Mouse (Mus musculus): ENCODE data around the gene Jag2.

The Jag2 gene

DNA sequence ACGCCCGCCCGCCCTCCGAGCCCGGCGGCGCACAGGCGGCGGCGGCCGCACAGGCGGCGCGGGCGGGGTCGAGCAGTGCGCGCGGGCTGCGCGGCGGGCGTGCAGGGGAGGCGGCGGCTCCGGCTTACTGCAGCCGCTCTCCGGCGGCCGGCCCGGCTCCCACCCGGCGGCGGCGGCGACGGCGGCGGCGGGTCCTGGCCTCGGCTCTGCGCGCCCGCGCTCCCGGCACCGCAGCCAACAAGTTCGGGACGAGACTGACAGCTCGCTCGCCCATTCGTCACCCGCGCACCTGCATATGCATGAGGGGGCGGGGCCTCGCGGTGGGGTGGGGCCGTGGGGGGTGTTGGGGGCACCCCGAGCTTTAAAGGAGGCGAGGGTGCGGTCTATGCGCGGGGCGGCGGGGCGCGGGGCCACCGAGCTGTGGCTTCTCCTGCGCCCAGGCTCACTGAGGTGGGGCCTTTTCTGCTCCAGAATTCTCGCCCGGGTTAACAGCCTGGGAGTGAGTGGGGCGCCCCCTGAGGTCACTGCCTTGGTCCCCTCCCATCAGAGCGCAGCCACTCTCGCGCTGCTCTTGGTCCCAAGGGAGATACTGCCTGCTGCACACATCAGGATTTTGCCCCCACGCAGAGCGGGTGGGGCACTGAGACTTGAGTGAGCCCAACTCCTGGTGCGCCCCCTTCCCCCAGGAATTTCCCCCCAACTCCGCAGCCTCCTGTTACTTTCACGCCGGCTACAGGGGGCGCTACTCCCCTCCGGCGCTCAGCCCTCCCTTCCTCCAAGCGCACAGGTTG is at the start of gene Jag2:
Gene Jag2, minus strand, starts transcription at position 215 of the 791 bp plus-strand sequence.
- peak; percentile 32 to 54 for DNase-seq

GRCm38 (mm10) chr12:112977156-112977555 is 47.6 kb upstream of the Jag2 start:
- DNase-seq, result no peak

- peak; percentile 92 to 95 for DNase-seq
Measured at GRCm38 (mm10) chr12:112976371-112977073, 46.9 kb upstream of the Jag2 start, which contains the start of gene Btbd6. Gene Btbd6, plus strand, starts transcription at chr12:112976482.

- no peak for DNase-seq
Measured at GRCm38 (mm10) chr12:112974736-112975135, 45.2 kb upstream of the Jag2 start.

GRCm38 (mm10) chr12:112969616-112970015 is 40.0 kb upstream of the Jag2 start:
- DNase-seq, result no peak

DNA sequence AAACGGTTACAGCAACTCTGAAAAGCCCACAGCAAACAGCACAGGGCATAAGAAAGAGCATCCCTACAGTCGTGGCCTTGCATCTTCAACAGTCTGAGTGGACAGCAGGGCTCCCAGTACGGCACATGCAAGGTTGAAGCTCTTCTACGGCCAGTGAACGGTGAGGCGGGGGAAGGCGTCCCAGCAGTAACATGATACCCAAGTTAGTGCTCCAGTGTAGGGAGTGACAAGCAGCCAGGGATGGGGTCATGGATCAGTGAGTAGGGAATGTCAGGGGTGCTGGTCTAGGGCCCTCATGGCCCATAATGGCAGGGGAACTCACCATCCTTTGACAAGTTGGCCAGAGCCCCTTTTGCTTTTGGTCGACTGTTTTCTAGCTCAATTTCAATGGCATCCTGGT is 39.4 kb upstream of the Jag2 start:
- no peak for DNase-seq

GRCm38 (mm10) chr12:112965783-112966182 is 36.2 kb upstream of the Jag2 start:
- peak; percentile 35 to 39 for DNase-seq

GRCm38 (mm10) chr12:112961872-112962271 is 32.3 kb upstream of the Jag2 start:
- DNase-seq, result no peak

DNA sequence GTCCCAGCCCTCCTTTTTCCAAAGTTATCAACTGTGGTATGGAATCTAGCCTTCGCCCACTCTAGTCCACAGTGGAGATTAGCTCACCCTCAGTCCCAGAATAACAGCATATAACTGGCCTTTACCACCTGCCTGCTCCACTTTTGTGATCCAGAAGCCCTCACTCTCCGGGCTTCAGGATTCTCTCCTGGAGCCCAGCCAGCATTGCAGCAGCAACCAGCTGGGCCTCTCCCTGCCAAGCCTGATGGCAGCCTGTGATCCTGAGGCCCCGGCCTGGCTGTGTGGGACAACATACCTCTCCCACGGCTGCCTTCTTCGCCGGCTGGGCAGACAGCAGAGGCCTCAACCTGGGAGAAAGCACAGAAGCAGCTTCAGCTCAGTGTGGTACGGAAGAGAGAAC is 31.9 kb upstream of the Jag2 start:
- peak; percentile 64 to 74 for DNase-seq

DNA sequence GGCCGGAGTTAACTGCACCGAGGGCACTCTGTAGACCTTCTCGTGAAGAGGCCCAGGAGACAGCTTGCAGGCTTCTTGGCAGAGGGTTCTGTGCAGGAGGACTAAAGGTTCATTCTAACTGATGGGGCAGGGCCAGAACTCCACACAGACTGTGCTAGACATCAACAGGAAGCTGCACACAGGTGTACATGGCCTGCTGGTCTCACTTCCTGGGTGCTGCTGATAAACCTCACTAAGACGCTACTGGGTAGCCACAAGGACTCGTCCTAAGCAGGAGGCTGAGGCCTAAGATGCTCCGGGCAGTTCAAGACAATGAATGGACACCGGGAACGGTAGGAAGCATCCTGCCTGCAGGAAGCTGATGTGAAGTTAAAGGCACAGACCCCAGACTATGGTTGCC is 29.8 kb upstream of the Jag2 start:
- no peak for DNase-seq

DNA sequence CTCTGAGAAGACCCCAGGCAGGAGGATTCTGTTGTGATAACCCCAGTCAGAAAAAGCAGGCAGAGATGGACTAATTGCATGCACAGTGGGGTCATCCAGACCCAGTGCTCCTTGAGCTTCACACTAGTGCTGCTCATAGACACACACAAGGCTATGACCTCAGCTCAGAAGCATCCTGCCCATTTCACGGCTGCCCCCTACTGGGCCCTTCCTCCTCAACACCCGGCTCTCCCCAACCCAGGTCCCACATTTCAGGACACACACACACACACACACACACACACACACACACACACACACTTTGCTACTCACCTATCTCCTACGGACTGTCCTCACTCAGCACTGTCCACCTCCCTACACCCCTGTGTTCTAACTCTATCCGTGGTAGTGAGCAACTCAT is 28.7 kb upstream of the Jag2 start:
- peak in 1 of 2 experiments; percentile 46 for DNase-seq

DNA sequence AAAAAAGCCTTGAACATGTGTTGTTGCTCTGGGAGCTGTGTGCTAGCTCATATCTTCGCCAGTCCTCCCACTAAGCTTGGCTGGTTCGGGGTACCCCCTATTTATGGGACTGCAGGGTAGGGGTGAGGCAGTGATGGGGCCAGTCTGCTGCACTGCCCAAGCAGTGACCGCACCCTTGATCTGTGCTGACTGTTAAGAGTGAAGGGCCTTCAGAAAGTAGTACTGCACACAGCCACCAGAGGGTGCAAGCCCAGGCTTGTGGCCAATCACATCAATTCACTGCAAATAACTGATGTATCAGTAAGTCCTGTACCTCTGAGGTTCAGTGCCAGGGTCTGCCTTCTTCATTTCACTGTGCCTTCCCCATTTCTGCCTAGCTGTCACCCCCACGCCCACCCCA is 26.2 kb upstream of the Jag2 start:
- peak; percentile 83 to 89 for DNase-seq

DNA sequence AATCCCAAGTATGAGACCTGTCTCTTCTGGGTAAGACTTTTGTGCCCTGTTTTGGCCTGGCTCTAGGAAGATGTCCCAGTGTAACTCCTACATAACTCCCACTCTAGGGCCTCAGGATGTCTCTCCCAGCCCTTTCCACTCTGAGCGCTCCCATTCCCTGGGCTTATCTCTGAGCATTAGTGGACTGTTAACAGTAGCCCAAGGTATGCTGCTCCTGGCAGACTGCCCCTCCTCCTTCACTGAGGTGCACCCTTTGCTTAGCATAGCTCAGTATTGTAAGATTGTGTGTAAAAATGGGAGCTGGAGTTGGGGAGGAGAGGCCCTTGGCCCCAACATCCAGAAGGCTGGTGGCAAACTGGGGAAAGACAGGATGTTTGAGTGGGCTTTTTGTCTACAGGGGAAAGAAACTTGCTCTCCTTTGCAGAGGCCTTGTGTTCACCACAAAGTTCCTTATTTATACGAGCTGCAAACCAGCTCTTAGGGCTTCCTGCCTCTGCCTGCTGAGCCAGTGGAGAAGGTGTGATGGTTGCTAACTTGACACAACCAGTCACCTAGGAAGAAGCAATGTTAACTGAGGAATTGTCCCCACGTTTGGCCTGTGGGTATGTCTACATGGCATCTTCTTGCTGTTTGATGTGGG is 23.5 kb upstream of the Jag2 start:
- DNase-seq, result no peak

- peak; percentile 49 for DNase-seq
Measured at GRCm38 (mm10) chr12:112952433-112952832, 22.9 kb upstream of the Jag2 start.

DNA sequence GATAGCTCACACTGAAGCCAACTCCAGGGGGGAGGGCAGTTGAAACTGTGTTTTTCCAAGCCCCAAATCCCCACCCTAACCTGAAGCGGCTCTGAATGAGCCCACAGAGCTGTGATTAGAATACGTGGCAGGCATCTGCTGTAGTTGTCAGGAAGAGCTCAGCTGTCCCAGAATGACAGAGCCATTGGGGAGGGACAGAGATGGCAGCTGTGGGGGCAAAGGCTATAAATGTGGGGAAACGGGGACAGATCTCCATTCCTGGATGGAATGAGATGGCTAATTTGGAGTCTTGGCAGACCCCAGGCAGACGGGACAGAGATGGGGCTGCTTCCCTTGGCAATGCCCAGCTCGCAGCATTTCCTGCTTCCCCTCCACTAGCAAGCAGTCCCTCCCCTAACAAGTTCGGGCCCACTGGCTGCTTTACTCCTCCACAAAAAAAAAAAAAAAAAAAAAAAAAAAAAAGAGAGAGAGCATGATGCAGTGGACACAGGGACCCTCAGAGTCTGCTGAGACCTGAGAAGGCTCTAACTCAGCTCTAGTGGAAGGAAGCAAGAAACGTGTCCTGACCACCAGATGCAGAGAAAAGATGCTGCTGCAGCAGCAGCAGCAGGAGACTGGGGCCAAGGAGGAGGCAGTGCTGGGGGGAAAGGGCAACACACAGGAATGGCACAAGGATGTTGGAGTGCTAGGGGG is 21.7 kb upstream of the Jag2 start:
- DNase-seq, result no peak

DNA sequence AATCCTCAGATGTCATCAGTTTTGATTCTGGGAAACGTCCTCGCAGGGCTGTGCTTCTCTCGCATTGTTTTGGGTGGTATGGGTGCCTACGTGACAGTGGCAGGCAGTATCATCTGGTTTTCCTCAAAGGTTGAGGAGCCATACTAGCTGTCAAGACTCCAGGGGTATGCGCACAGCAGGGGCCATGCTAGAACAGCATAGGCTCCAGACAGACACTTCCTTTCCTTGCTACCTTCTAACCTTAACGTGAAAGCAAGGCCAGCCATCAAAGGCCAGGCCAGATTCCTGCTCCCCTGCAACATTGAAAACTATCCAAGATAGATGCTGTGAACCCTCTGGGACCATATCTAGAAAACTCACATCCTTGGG is 21.2 kb upstream of the Jag2 start:
- DNase-seq, result no peak

DNA sequence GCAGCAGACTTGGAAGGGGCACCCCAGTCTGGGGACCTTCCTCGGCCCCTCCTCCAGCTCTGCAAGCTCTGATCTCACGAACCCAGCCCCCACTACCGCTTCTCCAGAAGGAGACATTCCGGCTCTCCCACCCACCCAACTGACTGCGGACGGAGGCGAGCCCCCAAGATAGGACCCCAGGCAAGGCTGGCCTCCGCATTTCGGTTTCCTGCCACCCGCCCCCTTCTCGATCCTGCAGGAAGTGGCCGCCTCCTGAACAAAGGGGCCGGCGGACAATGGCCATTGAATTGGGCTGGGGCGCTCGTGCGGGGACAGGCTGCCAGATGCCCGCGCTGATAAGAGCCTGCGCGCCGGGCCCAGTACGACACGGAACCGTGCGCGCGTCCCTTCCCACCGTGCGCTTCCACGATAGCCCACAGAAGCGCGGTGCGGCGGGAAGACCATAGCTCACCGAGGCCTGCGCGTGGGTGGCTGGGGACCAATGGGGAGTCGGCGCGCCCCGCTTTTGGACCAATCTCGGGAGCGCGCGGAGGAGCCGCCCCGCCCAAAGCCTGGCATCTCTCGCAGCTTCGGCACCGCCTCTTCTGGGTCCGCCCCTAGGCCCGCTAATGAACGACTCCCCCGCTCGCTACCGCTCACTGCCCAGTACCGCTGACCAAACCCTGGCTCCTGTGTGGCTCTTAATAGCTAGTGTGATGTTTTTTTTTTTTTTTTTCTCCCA is 20.6 kb upstream of the Jag2 start:
- DNase-seq, result peak; percentile 91 to 94

- DNase-seq, result peak; percentile 61 to 63
Measured at GRCm38 (mm10) chr12:112947307-112947706, 17.7 kb upstream of the Jag2 start.

GRCm38 (mm10) chr12:112943669-112944068 is 14.1 kb upstream of the Jag2 start:
- no peak for DNase-seq

DNA sequence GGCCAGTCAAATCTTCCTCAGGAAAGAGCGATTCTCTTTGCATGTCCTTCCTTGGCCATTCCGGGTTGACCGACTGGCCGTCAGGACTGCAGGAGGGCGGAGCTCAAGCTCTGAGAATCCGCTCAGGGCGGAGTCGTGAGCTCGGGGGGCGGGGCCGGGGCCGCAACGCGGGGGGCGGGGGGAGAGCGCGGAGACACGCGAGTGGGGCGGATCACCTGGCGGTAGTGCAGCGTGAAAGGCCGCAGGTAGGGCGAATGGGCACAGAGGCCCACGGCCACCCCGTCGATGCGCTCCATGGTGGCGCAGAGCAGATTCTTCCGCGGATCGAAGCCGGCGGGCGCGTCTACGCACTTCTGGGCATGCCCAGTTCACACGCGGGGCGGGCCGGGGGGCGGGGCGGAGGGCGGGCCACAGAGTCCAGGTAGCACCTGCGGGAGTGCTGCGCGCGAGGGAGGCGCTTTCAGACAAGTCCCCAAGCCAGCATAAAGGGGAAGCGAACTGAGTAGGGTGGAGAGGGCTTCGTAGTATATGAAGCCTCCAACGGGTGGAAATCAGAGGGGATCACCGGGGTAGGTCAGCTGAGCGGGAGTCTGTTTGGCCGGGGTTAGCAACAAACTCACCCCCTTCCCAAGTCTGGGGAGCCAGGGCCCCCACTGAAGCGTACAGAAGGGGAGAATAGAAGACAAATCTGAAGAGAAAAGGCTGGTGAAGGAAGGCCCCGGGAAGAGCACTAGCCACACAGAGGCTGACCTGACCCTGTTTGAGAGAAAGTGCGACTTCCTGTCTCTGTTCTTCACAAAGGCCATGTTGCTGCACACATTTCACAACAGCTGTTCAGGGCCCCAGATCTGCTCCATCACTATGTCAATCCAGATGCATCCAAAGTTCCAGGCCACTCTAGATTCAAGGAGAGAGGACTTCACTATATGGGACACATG is 12.5 kb upstream of the Jag2 start, which contains the start of gene Nudt14:
Gene Nudt14, minus strand, starts transcription at position 349 of the 938 bp plus-strand sequence.
- peak; percentile 60 to 67 for DNase-seq

DNA sequence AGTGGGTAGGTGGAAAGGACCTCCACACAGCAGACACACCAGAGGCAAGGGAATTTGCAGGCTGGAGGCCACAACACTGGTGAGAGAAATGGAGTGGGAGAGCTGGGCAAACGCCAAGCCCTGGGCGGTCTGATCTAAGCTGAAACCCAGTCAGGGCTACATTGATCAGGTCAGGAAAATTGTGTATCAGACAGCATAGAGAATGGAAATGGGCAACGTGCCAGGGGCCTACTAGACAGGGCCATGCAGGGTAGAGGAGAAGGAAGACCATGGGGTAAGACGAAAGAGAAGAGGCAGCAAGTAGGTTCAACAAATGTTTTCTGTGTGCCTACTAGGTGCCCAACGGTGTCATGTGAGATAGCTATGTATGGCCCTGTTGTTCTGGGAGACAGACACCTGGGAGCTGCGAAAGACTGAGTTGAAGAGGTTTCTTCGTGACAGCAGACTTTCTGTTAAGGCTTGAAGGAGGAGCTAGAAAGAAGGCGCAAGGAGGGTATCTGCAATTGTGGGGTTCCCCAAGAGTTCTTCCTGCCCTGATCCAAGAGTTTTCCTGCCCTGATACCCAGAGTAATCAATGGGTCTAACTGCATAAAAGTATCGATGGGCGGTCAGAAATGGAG is 11.7 kb upstream of the Jag2 start:
- peak; percentile 41 to 46 for DNase-seq
